Mouse (Mus musculus) midbrain, postnatal 0 days (tissue): ENCODE data around the gene Pcolce2. TPM values are rescaled to one million over a fixed set of nuclear protein-coding genes. Genes with fewer than 3 reads are reported as not detected.

Experiments used
- ATAC-seq: fragments of 200-750 bp; cut with Nextera tagmentation; 2 replicates; pipeline ENCODE4 v1.8.0; 2017; ENCODE audit warnings: moderate number of reproducible peaks, mild to moderate bottlenecking, moderate TSS enrichment, moderate library complexity; ENCODE audit not compliant: low FRiP score
- DNase-seq: peaks from one replicate; pipeline ENCODE4 v3.0.0-alpha.2; 2015; ENCODE audit warnings: low spot score
- H3K27ac ChIP-seq: fragments of 300-500 bp; sonication (generic); 2 replicates; pipeline ENCODE4 v1.5.1; 2014; ENCODE audit warnings: low read depth, mild to moderate bottlenecking, low read length, mixed read lengths
- H3K27me3 ChIP-seq: fragments of 300-500 bp; sonication (generic); 2 replicates; pipeline ENCODE4 v1.6.1; 2014; ENCODE audit warnings: low read length, control low read depth, mixed read lengths; ENCODE audit not compliant: insufficient read depth
- H3K36me3 ChIP-seq: fragments of 300-500 bp; sonication (generic); 2 replicates; pipeline ENCODE4 v1.6.1; 2014; ENCODE audit warnings: low read length, control low read depth, mixed read lengths; ENCODE audit not compliant: insufficient read depth
- H3K4me1 ChIP-seq: fragments of 300-500 bp; sonication (generic); 2 replicates; pipeline ENCODE4 v1.6.1; 2014; ENCODE audit warnings: mild to moderate bottlenecking, control low read depth, antibody characterized with exemption, low read length, mixed read lengths; ENCODE audit not compliant: insufficient read depth
- H3K4me2 ChIP-seq: fragments of 300-500 bp; sonication (generic); 2 replicates; pipeline ENCODE4 v1.6.1; 2014; ENCODE audit warnings: low read depth, mild to moderate bottlenecking, low read length, mixed read lengths; ENCODE audit not compliant: poor library complexity, severe bottlenecking
- H3K4me3 ChIP-seq: fragments of 300-500 bp; sonication (generic); 2 replicates; pipeline ENCODE4 v1.5.1; 2014; ENCODE audit warnings: low read depth, mild to moderate bottlenecking, low read length, moderate library complexity
- H3K9ac ChIP-seq: fragments of 300-500 bp; sonication (generic); replicated peaks from 2 replicates; pipeline ENCODE4 v1.6.1; 2014; ENCODE audit warnings: mild to moderate bottlenecking, low read length, moderate library complexity, mixed read lengths; ENCODE audit not compliant: poor library complexity, severe bottlenecking
- H3K9me3 ChIP-seq: fragments of 300-500 bp; sonication (generic); 2 replicates; pipeline ENCODE4 v1.6.1; 2016; ENCODE audit warnings: low read length, control low read depth
- CTCF ChIP-seq: IDR thresholded peaks from 2 replicates; pipeline ENCODE4 v1.5.1; 2016; ENCODE audit warnings: antibody characterized with exemption, mild to moderate bottlenecking
- WGBS: fragments of 180-500 bp; shearing (Covaris S2); extraction: QIAGEN DNeasy Blood & Tissue Kit; methylation state at CpG from one replicate; pipeline ENCODE4 v1.1.7; 2014; 5-methylcytosine and 5-hydroxymethylcytosine counted together
- polyA plus RNA-seq: library from polyadenylated mRNA; unstranded; fragments of >200 nt; fragmentation: Nextera tagmentation; extraction: Ambion mirVana; gene quantifications from 2 replicates; pipeline ENCODE4 v1.2.1, GENCODE M21; 2015
- total RNA-seq: library from RNA; depleted of rRNA; stranded (reverse); fragments of >200 nt; gene quantifications from 2 replicates; pipeline ENCODE4 v1.2.3, GENCODE M21; 2014

Gene Pcolce2
- total and polyA plus RNA-seq, 2 experiments from 2014 or later: 0.66 to 2.0 TPM

GRCm38 (mm10) chr9:95602849-95603248 is 34.6 kb upstream of the Pcolce2 start:
- Histone ChIP-seq H3K36me3 (no peaks in the 10 kb centered on the region), H3K9ac (no peak overlapping the region), H3K27me3 (no peaks in the 10 kb centered on the region), H3K4me2 (no peak overlapping the region), H3K4me1 (no peaks in the 10 kb centered on the region), H3K27ac (no peak overlapping the region), H3K4me3 (no peak overlapping the region), H3K9me3 (no peaks in the 10 kb centered on the region)
- DNase-seq (no peak), ATAC-seq (no peak)
- 84% methylated on average over 3 of the region's 3 CpGs for WGBS
- no peak for TF ChIP-seq CTCF

- Histone ChIP-seq H3K9ac (no peak overlapping the region), H3K36me3 (no peaks in the 10 kb centered on the region), H3K27ac (no peak overlapping the region), H3K4me1 (no peaks in the 10 kb centered on the region), H3K27me3 (no peaks in the 10 kb centered on the region), H3K9me3 (no peaks in the 10 kb centered on the region), H3K4me2 (no peak overlapping the region), H3K4me3 (no peak overlapping the region)
- 79% methylated on average over 9 of the region's 9 CpGs for WGBS
- ATAC-seq: no peak
- no peak for TF ChIP-seq CTCF
- DNase-seq: no peak
These were observed 34.1 kb upstream of the Pcolce2 start for GRCm38 (mm10) chr9:95603316-95603715.

- TF ChIP-seq CTCF: peak; percentile 43
- WGBS: 68% methylated on average over 5 of the region's 5 CpGs
These were observed 30.2 kb upstream of the Pcolce2 start for GRCm38 (mm10) chr9:95607196-95607595.

GRCm38 (mm10) chr9:95612246-95612768 is 25.1 kb upstream of the Pcolce2 start:
- Histone ChIP-seq H3K9me3 (no peaks in the 10 kb centered on the region), H3K4me2 (no peak overlapping the region), H3K36me3 (no peaks in the 10 kb centered on the region), H3K4me3 (no peak overlapping the region), H3K27me3 (no peaks in the 10 kb centered on the region), H3K9ac (no peak overlapping the region), H3K27ac (no peak overlapping the region), H3K4me1 (no peaks in the 10 kb centered on the region)
- no peak for TF ChIP-seq CTCF
- DNase-seq: no peak
- no peak for ATAC-seq
- WGBS: 86% methylated on average over 8 of the region's 8 CpGs

More at GRCm38 (mm10) chr9:95607196-95607595, 30.2 kb upstream of the Pcolce2 start:
- Histone ChIP-seq H3K4me2 (no peak overlapping the region), H3K36me3 (no peaks in the 10 kb centered on the region), H3K9ac (no peak overlapping the region), H3K27ac (no peak overlapping the region), H3K9me3 (no peaks in the 10 kb centered on the region), H3K4me3 (no peak overlapping the region), H3K4me1 (no peaks in the 10 kb centered on the region), H3K27me3 (no peaks in the 10 kb centered on the region)
- no peak for DNase-seq
- ATAC-seq: no peak

- no peak overlapping the region for H3K27ac ChIP-seq
- H3K9ac ChIP-seq: no peak overlapping the region
- 7% methylated on average over 9 of the region's 9 CpGs for WGBS
- no peak overlapping the region for H3K4me3 ChIP-seq
- DNase-seq: peak; percentile 46
- ATAC-seq: no peak
- no peaks in the 10 kb centered on the region for H3K9me3 ChIP-seq
- H3K36me3 ChIP-seq: no peaks in the 10 kb centered on the region
- no peaks in the 10 kb centered on the region for H3K27me3 ChIP-seq
- no peak for TF ChIP-seq CTCF
- H3K4me2 ChIP-seq: peak overlapping the region; percentile 28
- no peaks in the 10 kb centered on the region for H3K4me1 ChIP-seq
These were observed 23.8 kb upstream of the Pcolce2 start for GRCm38 (mm10) chr9:95613426-95614127.

GRCm38 (mm10) chr9:95614861-95615615 is 22.4 kb upstream of the Pcolce2 start:
- Histone ChIP-seq H3K27me3 (no peaks in the 10 kb centered on the region), H3K27ac (no peak overlapping the region), H3K36me3 (no peaks in the 10 kb centered on the region), H3K9ac (no peak overlapping the region), H3K9me3 (no peaks in the 10 kb centered on the region), H3K4me2 (no peak overlapping the region), H3K4me3 (no peak overlapping the region), H3K4me1 (no peaks in the 10 kb centered on the region)
- no peak for TF ChIP-seq CTCF
- WGBS: 85% methylated on average over 14 of the region's 14 CpGs
- DNase-seq (no peak), ATAC-seq (no peak)
